Mouse (Mus musculus) lung, embryonic 16.5 days (tissue): ENCODE data around the gene Duxbl2. TPM values are rescaled to one million over a fixed set of nuclear protein-coding genes. Genes with fewer than 3 reads are reported as not detected.
A peak's percentile ranks its signal among the peaks of the same experiment; 100 is the strongest.
"Not testable (repeated sequence)": the region's sequence is repeated elsewhere in the genome, so short reads cannot be mapped to it uniquely, and the experiment has no call there.

Experiments
- ATAC-seq: fragments of 200-750 bp; cut with Nextera tagmentation; 2 replicates; pipeline ENCODE4 v1.8.0; 2017; ENCODE audit warnings: low read depth, mild to moderate bottlenecking, moderate library complexity
- H3K27ac ChIP-seq: fragments of 300-500 bp; sonication (generic); 2 replicates; pipeline ENCODE4 v1.5.1; 2014; ENCODE audit warnings: mild to moderate bottlenecking, control low read depth, low read length
- H3K27me3 ChIP-seq: fragments of 300-500 bp; sonication (generic); 2 replicates; pipeline ENCODE4 v1.6.1; 2014; ENCODE audit warnings: low read depth, low read length, mixed read lengths; ENCODE audit not compliant: control insufficient read depth, insufficient read depth
- H3K36me3 ChIP-seq: fragments of 300-500 bp; sonication (generic); 2 replicates; pipeline ENCODE4 v1.6.1; 2014; ENCODE audit warnings: low read length; ENCODE audit not compliant: control insufficient read depth, insufficient read depth
- H3K4me1 ChIP-seq: fragments of 300-500 bp; sonication (generic); replicated peaks from 2 replicates; pipeline ENCODE4 v1.6.1; 2014; ENCODE audit warnings: low read length, mixed read lengths; ENCODE audit not compliant: control insufficient read depth, insufficient read depth
- H3K4me2 ChIP-seq: fragments of 300-500 bp; sonication (generic); 2 replicates; pipeline ENCODE4 v1.6.1; 2014; ENCODE audit warnings: low read depth, low read length, control low read depth
- H3K4me3 ChIP-seq: fragments of 300-500 bp; sonication (generic); 2 replicates; pipeline ENCODE4 v1.5.1; 2014; ENCODE audit warnings: mild to moderate bottlenecking, low read length, control low read depth
- H3K9ac ChIP-seq: fragments of 300-500 bp; sonication (generic); 2 replicates; pipeline ENCODE4 v1.6.1; 2014; ENCODE audit warnings: low read length, control low read depth
- H3K9me3 ChIP-seq: fragments of 300-500 bp; sonication (generic); 2 replicates; pipeline ENCODE4 v1.6.1; 2016; ENCODE audit warnings: low read length; ENCODE audit not compliant: control insufficient read depth
- WGBS: fragments of 180-500 bp; shearing (Covaris S2); extraction: QIAGEN DNeasy Blood & Tissue Kit; methylation state at CpG from one replicate; pipeline ENCODE4 v1.1.7; 2014; 5-methylcytosine and 5-hydroxymethylcytosine counted together
- polyA plus RNA-seq: library from polyadenylated mRNA; unstranded; fragments of >200 nt; fragmentation: Nextera tagmentation; extraction: Ambion mirVana; gene quantifications from 2 replicates; pipeline ENCODE4 v1.2.1, GENCODE M21; 2015

Duxbl2 gene
- polyA plus RNA-seq, 1 experiment from 2014 or later, result not detected

- not testable (repeated sequence) for H3K36me3 ChIP-seq, H3K9ac ChIP-seq, H3K9me3 ChIP-seq, H3K4me2 ChIP-seq, ATAC-seq, H3K4me1 ChIP-seq, H3K4me3 ChIP-seq, H3K27me3 ChIP-seq, H3K27ac ChIP-seq
- WGBS, result no CpG with 5 or more reads among the region's 9 CpGs
These were observed 43.0 kb downstream of the Duxbl2 start for GRCm38 (mm10) chr14:26161156-26161555.

- no CpG with 5 or more reads among the region's 5 CpGs for WGBS
These were observed 44.3 kb downstream of the Duxbl2 start for GRCm38 (mm10) chr14:26162423-26162822.

GRCm38 (mm10) chr14:26165266-26165665, 47.1 kb downstream of the Duxbl2 start:
- not testable (repeated sequence) for H3K9me3 ChIP-seq

More at GRCm38 (mm10) chr14:26162423-26162822, 44.3 kb downstream of the Duxbl2 start:
- H3K4me3 ChIP-seq, H3K36me3 ChIP-seq, H3K27me3 ChIP-seq, H3K4me1 ChIP-seq, ATAC-seq, H3K9me3 ChIP-seq, H3K9ac ChIP-seq, H3K4me2 ChIP-seq, H3K27ac ChIP-seq: not testable (repeated sequence)

GRCm38 (mm10) chr14:26173955-26174354, 55.8 kb downstream of the Duxbl2 start:
- not testable (repeated sequence) for H3K9ac ChIP-seq, H3K36me3 ChIP-seq, H3K4me3 ChIP-seq, H3K4me2 ChIP-seq, H3K4me1 ChIP-seq, H3K27ac ChIP-seq, H3K9me3 ChIP-seq, H3K27me3 ChIP-seq
- ATAC-seq, result peak; percentile 38; the same call in 1 of the 2 replicates
- no CpG with 5 or more reads among the region's 3 CpGs for WGBS

More at GRCm38 (mm10) chr14:26165266-26165665, 47.1 kb downstream of the Duxbl2 start:
- H3K36me3 ChIP-seq, H3K4me1 ChIP-seq, H3K4me2 ChIP-seq, H3K9ac ChIP-seq, ATAC-seq, H3K4me3 ChIP-seq, H3K27me3 ChIP-seq, H3K27ac ChIP-seq: not testable (repeated sequence)
- WGBS, result no CpG with 5 or more reads among the region's 12 CpGs

- H3K36me3 ChIP-seq, H3K27me3 ChIP-seq, H3K4me3 ChIP-seq, H3K27ac ChIP-seq, H3K4me2 ChIP-seq, H3K4me1 ChIP-seq, H3K9ac ChIP-seq, H3K9me3 ChIP-seq: not testable (repeated sequence)
- ATAC-seq, result peak; percentile 66; the same call in 1 of the 2 replicates
- no CpG with 5 or more reads among the region's 6 CpGs for WGBS
These were observed 56.9 kb downstream of the Duxbl2 start for GRCm38 (mm10) chr14:26175028-26175427.

Other genes starting within 250 kb of the Duxbl2 start
- gene Plac9a, start 215.2 kb upstream of the Duxbl2 start, polyA plus RNA-seq, result 5.3 and 10.5 TPM in 2 replicates
- 4.2 and 5.2 TPM in 2 replicates for gene Tmem254a, start 190.7 kb upstream of the Duxbl2 start, polyA plus RNA-seq
- gene Cphx1, start 180.0 kb upstream of the Duxbl2 start, polyA plus RNA-seq, result 0.09 TPM in 1 of 2 replicates, not detected in the other
- 1.0 TPM in 2 replicates for gene Duxbl1, start 139.8 kb upstream of the Duxbl2 start, polyA plus RNA-seq
- gene Gm9780, start 75.6 kb upstream of the Duxbl2 start, polyA plus RNA-seq, result 101 and 114 TPM in 2 replicates
- 48.8 and 50.5 TPM in 2 replicates for gene Tmem254c, start 51.0 kb upstream of the Duxbl2 start, polyA plus RNA-seq
- gene Cphx2, start 36.8 kb upstream of the Duxbl2 start, polyA plus RNA-seq, result not detected in 2 replicates
- not detected in 2 replicates for gene Cphx3, start 36.1 kb upstream of the Duxbl2 start, polyA plus RNA-seq
- 88.7 and 100 TPM in 2 replicates for gene Plac9b, start 64.1 kb downstream of the Duxbl2 start, polyA plus RNA-seq
- 33.1 and 46.1 TPM in 2 replicates for gene Tmem254b, start 88.7 kb downstream of the Duxbl2 start, polyA plus RNA-seq
- gene Duxbl3, start 139.6 kb downstream of the Duxbl2 start, polyA plus RNA-seq, result 0.59 and 1.7 TPM in 2 replicates